Mouse (Mus musculus) lung, embryonic 15.5 days (tissue): Measurements from ENCODE around the gene Rabgap1l. TPM values are rescaled to one million over a fixed set of nuclear protein-coding genes. Genes with fewer than 3 reads are reported as not detected.
A peak's percentile ranks its signal among the peaks of the same experiment; 100 is the strongest.

Experiments
- ATAC-seq: fragments of 200-750 bp; cut with Nextera tagmentation; 2 replicates; pipeline ENCODE4 v1.8.0; 2017; ENCODE audit warnings: moderate number of reproducible peaks, borderline replicate concordance; ENCODE audit not compliant: low FRiP score, low TSS enrichment; ENCODE audit errors: extremely low read depth
- H3K27ac ChIP-seq: fragments of 300-500 bp; sonication (generic); 2 replicates; pipeline ENCODE4 v1.5.1; 2015; ENCODE audit warnings: moderate library complexity, mild to moderate bottlenecking, inconsistent platforms
- H3K27me3 ChIP-seq: fragments of 300-500 bp; sonication (generic); 2 replicates; pipeline ENCODE4 v1.6.1; 2015; ENCODE audit warnings: inconsistent platforms
- H3K36me3 ChIP-seq: fragments of 300-500 bp; sonication (generic); 2 replicates; pipeline ENCODE4 v1.6.1; 2015; ENCODE audit warnings: inconsistent platforms
- H3K4me1 ChIP-seq: fragments of 300-500 bp; sonication (generic); 2 replicates; pipeline ENCODE4 v1.6.1; 2015; ENCODE audit warnings: inconsistent platforms
- H3K4me2 ChIP-seq: fragments of 300-500 bp; sonication (generic); 2 replicates; pipeline ENCODE4 v1.6.1; 2015; ENCODE audit warnings: inconsistent platforms, mild to moderate bottlenecking, moderate library complexity
- H3K4me3 ChIP-seq: fragments of 300-500 bp; sonication (generic); 2 replicates; pipeline ENCODE4 v1.5.1; 2015; ENCODE audit warnings: mild to moderate bottlenecking, inconsistent platforms
- H3K9ac ChIP-seq: fragments of 300-500 bp; sonication (generic); 2 replicates; pipeline ENCODE4 v1.6.1; 2015; ENCODE audit warnings: inconsistent platforms
- H3K9me3 ChIP-seq: fragments of 300-500 bp; sonication (generic); 2 replicates; pipeline ENCODE4 v1.6.1; 2016; ENCODE audit warnings: inconsistent platforms
- WGBS: fragments of 180-500 bp; shearing (Covaris S2); methylation state at CpG from one replicate; pipeline ENCODE4 v1.1.7; 2015; 5-methylcytosine and 5-hydroxymethylcytosine counted together
- polyA plus RNA-seq: library from polyadenylated mRNA; unstranded; fragments of >200 nt; fragmentation: Nextera tagmentation; extraction: Ambion mirVana; gene quantifications from 2 replicates; pipeline ENCODE4 v1.2.1, GENCODE M21; 2015

Rabgap1l gene
- polyA plus RNA-seq, 1 experiment from 2014 or later = 24.0 TPM

GRCm38 (mm10) chr1:160734743-160735142 is 58.3 kb downstream of the Rabgap1l start:
- Histone ChIP-seq H3K36me3 (0 out of 2 replicates have a peak, but pooled peaks cover 3% of the 10 kb centered on the region), H3K27me3 (no peaks in the 10 kb centered on the region), H3K4me3 (no peak overlapping the region), H3K27ac (no peak overlapping the region), H3K4me2 (no peak overlapping the region), H3K9ac (no peak overlapping the region), H3K4me1 (no peaks in the 10 kb centered on the region), H3K9me3 (no peaks in the 10 kb centered on the region)
- no peak for ATAC-seq
- WGBS = 76% methylated on average over 2 of the region's 2 CpGs

- WGBS = 70% methylated on average over 4 of the region's 4 CpGs
- Histone ChIP-seq H3K4me3 (no peak overlapping the region), H3K27ac (no peak overlapping the region), H3K27me3 (no peaks in the 10 kb centered on the region), H3K4me2 (no peak overlapping the region), H3K4me1 (no peaks in the 10 kb centered on the region), H3K9ac (no peak overlapping the region), H3K9me3 (no peaks in the 10 kb centered on the region), H3K36me3 (no peaks in the 10 kb centered on the region)
- ATAC-seq = no peak
Observed at GRCm38 (mm10) chr1:160729944-160730343, 63.1 kb downstream of the Rabgap1l start.

GRCm38 (mm10) chr1:160717742-160718141 is 75.3 kb downstream of the Rabgap1l start:
- no peaks in the 10 kb centered on the region for H3K27me3 ChIP-seq
- H3K4me2 ChIP-seq = no peak overlapping the region
- H3K36me3 ChIP-seq = no peaks in the 10 kb centered on the region
- H3K9me3 ChIP-seq = no peaks in the 10 kb centered on the region
- WGBS = 12% methylated on average over 3 of the region's 3 CpGs
- H3K9ac ChIP-seq = no peak overlapping the region
- ATAC-seq = no peak
- no peak overlapping the region for H3K4me3 ChIP-seq
- H3K27ac ChIP-seq = no peak overlapping the region
- H3K4me1 ChIP-seq = no peaks in the 10 kb centered on the region

GRCm38 (mm10) chr1:160714685-160715084 is 78.3 kb downstream of the Rabgap1l start:
- H3K36me3 ChIP-seq = no peaks in the 10 kb centered on the region
- H3K27ac ChIP-seq = no peak overlapping the region
- H3K4me2 ChIP-seq = no peak overlapping the region
- no peaks in the 10 kb centered on the region for H3K27me3 ChIP-seq
- no peak overlapping the region for H3K4me3 ChIP-seq
- H3K4me1 ChIP-seq = no peaks in the 10 kb centered on the region
- no peak; the same call in 1 of the 2 replicates for ATAC-seq
- H3K9me3 ChIP-seq = no peaks in the 10 kb centered on the region
- no peak overlapping the region for H3K9ac ChIP-seq

- no peak overlapping the region for H3K27ac ChIP-seq
- H3K27me3 ChIP-seq = no peaks in the 10 kb centered on the region
- no peaks in the 10 kb centered on the region for H3K36me3 ChIP-seq
- WGBS = 72% methylated on average over 4 of the region's 4 CpGs
- H3K4me2 ChIP-seq = no peak overlapping the region
- no peaks in the 10 kb centered on the region for H3K4me1 ChIP-seq
- no peak overlapping the region for H3K9ac ChIP-seq
- H3K4me3 ChIP-seq = no peak overlapping the region
- ATAC-seq = no peak
- no peaks in the 10 kb centered on the region for H3K9me3 ChIP-seq
Observed at GRCm38 (mm10) chr1:160713887-160714286, 79.1 kb downstream of the Rabgap1l start.

GRCm38 (mm10) chr1:160713383-160713782 is 79.6 kb downstream of the Rabgap1l start:
- WGBS = 83% methylated on average over 1 of the region's 1 CpGs
- Histone ChIP-seq H3K4me3 (no peak overlapping the region), H3K4me1 (no peaks in the 10 kb centered on the region), H3K4me2 (no peak overlapping the region), H3K27ac (no peak overlapping the region), H3K9ac (no peak overlapping the region), H3K9me3 (no peaks in the 10 kb centered on the region), H3K36me3 (no peaks in the 10 kb centered on the region), H3K27me3 (no peaks in the 10 kb centered on the region)
- no peak for ATAC-seq

GRCm38 (mm10) chr1:160710539-160710938 is 82.5 kb downstream of the Rabgap1l start:
- Histone ChIP-seq H3K4me1 (no peaks in the 10 kb centered on the region), H3K4me3 (no peak overlapping the region), H3K27ac (no peak overlapping the region), H3K4me2 (no peak overlapping the region), H3K9me3 (no peaks in the 10 kb centered on the region), H3K27me3 (no peaks in the 10 kb centered on the region), H3K36me3 (no peaks in the 10 kb centered on the region), H3K9ac (no peak overlapping the region)
- ATAC-seq = no peak

GRCm38 (mm10) chr1:160704596-160704995 is 88.4 kb downstream of the Rabgap1l start:
- no peak for ATAC-seq
- H3K9me3 ChIP-seq = no peaks in the 10 kb centered on the region
- no peaks in the 10 kb centered on the region for H3K4me1 ChIP-seq
- 95% methylated on average over 2 of the region's 2 CpGs for WGBS
- no peak overlapping the region for H3K9ac ChIP-seq
- no peak overlapping the region for H3K27ac ChIP-seq
- no peak overlapping the region for H3K4me2 ChIP-seq
- no peak overlapping the region for H3K4me3 ChIP-seq
- H3K36me3 ChIP-seq = no peaks in the 10 kb centered on the region; the same call in 1 of the 2 replicates
- H3K27me3 ChIP-seq = no peaks in the 10 kb centered on the region

- WGBS = 99% methylated on average over 6 of the region's 6 CpGs
- H3K9ac ChIP-seq = no peak overlapping the region
- no peaks in the 10 kb centered on the region; the same call in 1 of the 2 replicates for H3K36me3 ChIP-seq
- no peak for ATAC-seq
- H3K4me2 ChIP-seq = no peak overlapping the region
- no peak overlapping the region for H3K4me3 ChIP-seq
- no peak overlapping the region for H3K27ac ChIP-seq
- no peaks in the 10 kb centered on the region for H3K27me3 ChIP-seq
- H3K9me3 ChIP-seq = no peaks in the 10 kb centered on the region
- no peaks in the 10 kb centered on the region for H3K4me1 ChIP-seq
Observed at GRCm38 (mm10) chr1:160703813-160704212, 89.2 kb downstream of the Rabgap1l start.

GRCm38 (mm10) chr1:160693094-160693447 is 99.9 kb downstream of the Rabgap1l start:
- Histone ChIP-seq H3K9ac (no peak overlapping the region), H3K4me1 (peaks cover 6% of the 10 kb centered on the region), H3K4me3 (no peak overlapping the region), H3K27ac (no peak overlapping the region), H3K9me3 (no peaks in the 10 kb centered on the region), H3K36me3 (no peaks in the 10 kb centered on the region), H3K27me3 (peaks cover 4% of the 10 kb centered on the region; the same call in 1 of the 2 replicates), H3K4me2 (no peak overlapping the region)
- peak; percentile 98 for ATAC-seq
- WGBS = 18% methylated on average over 1 of the region's 1 CpGs

- H3K4me3 ChIP-seq = no peak overlapping the region
- no peak overlapping the region for H3K9ac ChIP-seq
- 72% methylated on average over 6 of the region's 6 CpGs for WGBS
- peaks cover 6% of the 10 kb centered on the region for H3K4me1 ChIP-seq
- ATAC-seq = no peak
- no peaks in the 10 kb centered on the region for H3K36me3 ChIP-seq
- no peaks in the 10 kb centered on the region for H3K9me3 ChIP-seq
- no peak overlapping the region for H3K4me2 ChIP-seq
- H3K27me3 ChIP-seq = peaks cover 4% of the 10 kb centered on the region; the same call in 1 of the 2 replicates
- no peak overlapping the region for H3K27ac ChIP-seq
Observed at GRCm38 (mm10) chr1:160692224-160693093, 100.6 kb downstream of the Rabgap1l start.

- Histone ChIP-seq H3K4me2 (no peak overlapping the region), H3K36me3 (no peaks in the 10 kb centered on the region), H3K4me3 (no peak overlapping the region), H3K9ac (no peak overlapping the region), H3K4me1 (peaks cover 6% of the 10 kb centered on the region), H3K9me3 (no peaks in the 10 kb centered on the region), H3K27ac (no peak overlapping the region), H3K27me3 (peaks cover 4% of the 10 kb centered on the region; the same call in 1 of the 2 replicates)
- 84% methylated on average over 1 of the region's 1 CpGs for WGBS
- ATAC-seq = no peak
Observed at GRCm38 (mm10) chr1:160691196-160691590, 101.8 kb downstream of the Rabgap1l start.
